Mouse (Mus musculus): ENCODE measurements around the gene Med22. TPM values are rescaled to one million over a fixed set of nuclear protein-coding genes. Genes with fewer than 3 reads are reported as not detected.

The Med22 gene
- 28.5 and 30.7 TPM in 2 replicates for polyA plus RNA-seq (2015; fragmentation: Nextera tagmentation; extraction: Ambion mirVana)

DNA sequence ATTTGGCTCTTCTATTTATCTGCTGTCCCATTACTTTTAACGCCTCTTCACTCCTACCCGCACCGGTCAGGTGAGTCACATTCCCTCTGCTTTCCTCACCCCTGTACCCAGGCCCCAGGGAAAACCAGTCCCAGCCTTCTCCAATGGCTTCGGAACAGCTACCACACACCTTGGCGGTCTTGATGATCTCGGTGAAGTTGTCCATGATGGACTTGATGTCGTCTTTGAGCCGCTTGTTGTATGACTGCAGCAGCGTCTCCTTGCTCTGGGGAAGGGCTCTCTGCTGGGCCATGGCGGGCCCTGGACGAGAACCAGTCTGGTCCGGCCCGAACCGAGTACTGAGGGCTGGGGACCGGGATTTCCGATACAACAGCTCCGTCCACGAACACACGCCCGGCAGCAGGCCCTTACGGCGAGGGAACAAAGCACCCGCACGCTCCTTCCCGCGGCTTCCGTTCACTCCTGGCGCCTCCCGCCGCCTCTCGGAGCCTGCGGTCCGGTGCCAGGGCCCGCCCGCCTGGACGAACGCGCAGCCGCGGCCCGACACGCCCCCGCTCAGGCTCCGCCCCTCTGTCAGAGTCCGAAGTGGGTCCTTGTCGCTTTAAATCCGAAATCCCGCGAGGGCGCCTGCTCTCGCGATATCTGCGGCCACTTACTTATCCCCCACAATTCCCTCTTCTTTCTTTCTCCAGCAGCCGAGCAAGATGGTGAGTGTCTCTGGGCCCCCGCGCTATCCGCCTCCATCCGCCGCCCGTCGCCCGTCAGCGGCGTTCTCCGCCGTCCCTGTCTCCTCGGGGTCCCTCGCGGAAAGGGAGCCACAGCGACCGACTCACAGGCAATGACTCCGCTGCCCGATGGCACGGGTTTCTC is at the start of gene Med22, which contains the start of gene Rpl7a:
TSS of gene Med22 (minus strand) at position 554 of the 870 bp plus-strand sequence.
TSS of gene Rpl7a (plus strand) at position 641 of the 870 bp plus-strand sequence.
- peak; percentile 98 for DNase-seq (ENCODE audit: low spot score)

DNA sequence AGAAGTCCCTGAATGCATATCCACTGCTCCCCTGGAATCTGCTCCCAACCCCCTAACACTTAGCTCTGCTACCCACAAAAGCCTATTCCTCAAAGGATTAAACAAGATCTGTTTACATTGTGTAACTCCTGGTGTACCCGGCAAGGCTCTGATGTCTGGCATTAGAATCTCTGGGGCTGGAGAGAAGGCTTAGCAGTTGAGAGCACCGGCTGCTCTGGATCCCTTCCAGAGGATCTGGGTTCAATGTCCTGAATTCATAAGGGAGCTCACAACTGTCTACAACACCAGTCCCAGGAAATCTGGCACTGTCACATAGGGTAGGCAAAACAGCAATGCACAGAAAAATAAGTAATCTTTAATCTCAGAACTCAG is 47.0 kb upstream of the Med22 start:
- no peak for DNase-seq (ENCODE audit: low spot score)

DNA sequence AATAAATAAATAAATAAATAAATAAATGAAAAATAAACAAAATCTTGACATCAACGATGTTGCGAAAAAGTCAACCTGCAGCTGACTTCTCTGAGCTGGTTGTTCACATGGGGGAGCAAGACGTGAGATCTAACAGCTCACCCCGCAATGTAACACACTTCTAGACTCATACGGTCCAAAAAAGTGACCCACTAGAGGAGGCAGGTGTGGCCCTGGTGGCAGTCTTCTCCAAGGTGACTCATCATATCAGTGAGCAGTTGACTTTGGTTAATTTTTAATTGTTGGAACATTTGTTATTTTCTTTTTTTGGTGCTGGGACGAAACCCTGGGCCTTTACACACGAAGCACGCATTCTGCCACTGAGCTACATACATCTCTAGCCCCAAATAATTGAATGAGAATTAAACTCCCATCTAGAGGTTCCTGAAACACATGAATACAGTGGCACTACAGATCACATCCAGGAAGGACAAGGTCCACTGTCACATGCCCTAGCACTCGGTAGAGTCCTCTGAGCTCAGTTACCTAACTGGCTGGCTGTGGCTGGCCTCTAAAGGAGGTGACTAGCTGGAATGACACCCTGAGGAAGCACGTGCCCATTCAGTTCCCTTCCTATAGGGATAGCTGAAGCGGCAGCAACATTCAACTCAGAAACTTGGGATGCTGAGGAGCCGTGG is 46.5 kb upstream of the Med22 start:
- no peak for DNase-seq (ENCODE audit: low spot score)

DNA sequence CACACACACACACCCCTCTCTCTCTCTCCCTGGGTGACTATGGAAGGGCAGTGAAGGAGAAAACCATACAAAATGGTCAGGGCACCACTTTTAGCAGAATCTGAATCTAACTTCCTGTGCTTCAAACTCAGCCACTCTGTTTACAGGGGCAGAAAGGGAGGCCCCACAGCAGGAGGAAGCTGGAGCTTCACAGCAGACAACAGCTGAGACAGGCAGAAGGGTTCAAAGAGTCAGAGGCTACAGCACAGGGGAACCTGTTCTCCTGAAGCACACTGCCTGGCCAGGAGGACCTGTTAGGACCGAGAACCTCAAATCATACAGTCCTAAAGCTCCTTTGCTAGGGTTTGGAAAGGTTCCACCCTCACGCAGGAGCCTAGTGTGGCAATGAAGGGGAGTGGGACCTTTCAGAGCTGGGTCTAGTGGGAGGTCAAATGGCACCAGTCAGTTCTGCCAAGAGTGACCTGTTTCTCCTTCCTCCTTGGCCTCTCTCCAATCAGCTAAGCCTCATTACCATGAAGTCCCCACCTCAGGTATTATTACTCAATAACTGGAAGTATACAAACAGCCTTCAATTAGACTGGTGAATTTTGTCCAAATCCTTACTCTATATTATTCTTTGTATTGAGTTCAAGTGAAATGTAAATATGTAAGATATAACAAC is 44.4 kb upstream of the Med22 start:
- DNase-seq (ENCODE audit: low spot score) = peak; percentile 52

DNA sequence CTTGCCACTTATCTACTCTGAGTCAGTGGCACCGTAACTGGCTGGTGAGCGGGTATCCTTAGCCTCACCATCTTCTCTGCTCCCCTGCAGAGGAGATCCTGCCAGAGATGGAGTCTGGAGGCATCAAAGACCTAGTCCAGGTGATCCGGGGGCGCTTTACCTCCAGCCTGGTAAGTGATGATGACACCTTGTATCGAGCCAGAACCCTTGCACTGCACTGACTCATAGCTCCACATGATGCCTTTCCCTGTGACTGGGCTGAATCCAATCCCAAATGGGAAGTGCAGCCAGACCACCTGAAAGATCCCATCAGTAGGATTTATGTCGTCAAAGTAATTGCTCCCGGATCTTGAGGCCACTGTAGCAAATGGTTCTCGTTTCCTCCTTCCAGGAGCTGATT is 42.4 kb upstream of the Med22 start:
- DNase-seq (ENCODE audit: low spot score) = no peak

DNA sequence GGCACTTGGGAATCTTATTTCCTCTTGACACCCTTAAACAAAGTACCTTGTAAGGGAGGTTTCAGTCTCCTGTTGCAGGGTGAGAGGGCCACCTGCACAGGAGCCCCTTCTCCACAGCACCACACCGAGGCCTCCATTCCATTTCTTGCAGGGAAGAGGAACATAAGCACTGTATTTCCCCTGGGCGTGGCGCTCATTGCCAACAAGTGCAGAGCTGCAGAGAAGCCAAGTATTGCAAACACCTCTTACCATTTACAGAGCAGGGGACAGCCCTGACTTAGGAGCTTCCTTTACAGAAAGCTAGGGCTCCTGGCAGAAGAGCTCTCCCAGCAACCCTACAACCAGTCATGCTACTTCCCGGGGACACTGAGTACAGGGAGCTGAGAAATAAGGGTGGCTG is 41.7 kb upstream of the Med22 start:
- no peak for DNase-seq (ENCODE audit: low spot score)

DNA sequence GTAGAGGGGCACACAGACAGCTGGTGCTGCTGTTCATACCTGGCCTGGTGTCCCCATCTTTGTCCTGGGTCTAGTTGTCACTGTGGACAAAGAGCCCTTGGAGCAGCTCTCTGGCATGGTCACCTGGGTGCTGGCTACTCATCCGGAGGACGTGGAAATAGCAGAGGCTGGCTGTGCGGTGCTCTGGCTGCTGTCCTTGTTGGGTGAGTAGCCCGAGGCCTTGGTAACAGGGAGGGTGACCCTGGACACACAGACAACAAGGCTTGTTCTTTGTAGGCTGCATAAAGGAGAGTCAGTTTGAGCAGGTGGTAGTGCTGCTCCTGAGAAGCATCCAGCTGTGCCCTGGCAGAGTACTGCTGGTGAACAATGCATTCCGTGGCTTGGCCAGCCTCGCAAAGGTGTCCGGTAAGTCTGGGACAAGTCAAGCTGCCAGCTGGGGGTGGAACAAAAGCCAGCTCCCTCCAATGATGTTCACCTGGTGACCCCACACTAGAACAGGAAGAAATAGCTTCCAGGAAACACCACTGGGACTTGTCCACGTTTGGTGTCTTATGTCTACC is 40.9 kb upstream of the Med22 start:
- no peak for DNase-seq (ENCODE audit: low spot score)

DNA sequence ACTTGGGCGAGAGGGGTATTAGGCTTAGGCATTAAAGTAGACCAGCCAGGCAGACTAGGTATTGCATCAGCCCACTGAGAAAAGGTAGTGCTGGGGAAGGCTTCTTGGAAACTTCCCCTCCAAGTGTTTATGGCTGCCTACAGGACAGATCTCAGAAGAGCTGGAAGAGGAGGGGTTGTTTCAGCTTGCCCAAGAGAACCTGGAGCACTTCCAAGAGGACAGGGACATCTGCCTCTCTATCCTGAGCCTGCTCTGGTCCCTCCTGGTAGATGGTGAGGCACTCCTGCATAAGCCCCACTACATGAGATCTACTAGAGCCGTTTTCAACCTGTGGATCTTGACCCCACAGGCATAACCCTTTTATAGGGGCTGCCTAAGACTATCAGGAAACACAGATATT is 39.9 kb upstream of the Med22 start:
- DNase-seq (ENCODE audit: low spot score) = no peak

DNA sequence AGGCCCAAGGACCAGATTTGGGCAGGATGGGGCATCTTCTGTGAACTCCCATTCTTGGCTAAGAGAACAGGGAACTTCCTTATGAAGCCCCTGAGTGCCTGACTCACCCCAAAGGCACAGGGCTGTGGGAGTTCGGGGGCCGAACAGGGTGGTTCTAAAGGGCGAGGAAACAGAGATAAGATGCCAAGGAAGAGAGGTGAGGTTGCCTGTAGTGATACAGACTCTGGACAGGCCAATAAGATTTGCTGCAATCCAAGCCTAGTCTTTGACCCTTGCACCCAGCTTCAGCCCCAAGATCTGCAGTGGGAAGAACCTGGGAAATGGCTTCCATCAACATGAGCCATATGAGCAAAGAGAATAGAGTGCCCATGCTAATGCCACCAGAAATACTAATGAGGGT is 32.8 kb upstream of the Med22 start:
- no peak for DNase-seq (ENCODE audit: low spot score)

DNA sequence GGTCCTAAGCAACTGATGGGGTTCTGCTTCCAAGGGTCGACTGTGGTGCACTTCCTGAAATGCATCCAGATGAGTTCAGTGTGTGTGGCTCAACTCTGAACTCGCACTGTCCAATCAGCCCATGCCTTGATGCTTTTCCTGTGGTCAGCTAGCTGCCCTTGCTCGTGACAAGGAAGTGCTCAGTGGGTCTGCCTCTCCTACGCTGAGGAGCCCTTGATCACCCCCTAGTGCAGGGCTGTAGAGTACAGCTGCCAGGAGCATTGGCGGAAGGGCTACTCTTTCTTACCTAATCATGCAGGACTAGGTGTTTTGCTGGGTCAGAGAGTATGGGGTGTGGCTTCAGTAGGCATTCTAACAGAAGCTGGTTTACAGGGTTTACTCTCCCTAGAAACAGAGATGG is 31.1 kb upstream of the Med22 start:
- DNase-seq (ENCODE audit: low spot score) = no peak

DNA sequence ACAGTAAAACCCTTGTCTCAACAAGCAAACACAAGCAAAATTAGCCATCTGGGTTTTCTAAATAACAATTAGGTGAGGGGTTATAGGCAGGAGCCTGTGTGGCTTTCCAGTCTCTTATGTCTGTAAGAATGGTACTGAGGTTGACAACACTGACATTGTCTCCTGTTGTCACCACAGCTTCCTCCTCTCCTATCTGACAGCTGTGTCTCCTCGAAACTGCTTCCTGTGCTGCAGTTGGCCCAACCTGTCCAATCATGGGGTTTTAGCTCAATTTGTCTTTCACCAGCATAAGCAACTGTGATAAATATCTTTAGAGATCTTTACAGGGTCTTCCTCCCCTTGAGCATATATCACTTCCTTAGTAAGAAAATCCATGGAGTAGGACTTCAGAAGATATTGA is 25.9 kb upstream of the Med22 start:
- DNase-seq (ENCODE audit: low spot score) = peak; percentile 81

DNA sequence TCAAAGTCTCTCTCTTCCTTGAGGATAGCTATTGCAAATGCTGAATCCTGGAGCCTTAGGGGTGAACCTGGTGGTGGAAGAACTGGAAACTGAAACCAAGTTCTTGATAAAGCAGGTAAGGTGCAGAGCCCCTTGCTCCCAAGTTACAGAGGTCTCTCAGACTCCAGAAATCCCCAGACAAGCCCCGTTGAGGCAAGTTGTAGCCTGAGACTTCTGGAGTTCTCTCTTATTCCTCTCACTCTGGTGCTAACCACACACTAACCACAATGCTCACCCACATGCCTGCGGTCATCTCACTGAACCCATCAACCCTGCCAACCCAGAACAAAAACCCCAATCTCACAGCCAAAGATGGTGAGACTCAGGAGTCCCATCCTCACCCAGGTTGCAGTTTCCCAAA is 24.8 kb upstream of the Med22 start:
- DNase-seq (ENCODE audit: low spot score) = peak; percentile 23

DNA sequence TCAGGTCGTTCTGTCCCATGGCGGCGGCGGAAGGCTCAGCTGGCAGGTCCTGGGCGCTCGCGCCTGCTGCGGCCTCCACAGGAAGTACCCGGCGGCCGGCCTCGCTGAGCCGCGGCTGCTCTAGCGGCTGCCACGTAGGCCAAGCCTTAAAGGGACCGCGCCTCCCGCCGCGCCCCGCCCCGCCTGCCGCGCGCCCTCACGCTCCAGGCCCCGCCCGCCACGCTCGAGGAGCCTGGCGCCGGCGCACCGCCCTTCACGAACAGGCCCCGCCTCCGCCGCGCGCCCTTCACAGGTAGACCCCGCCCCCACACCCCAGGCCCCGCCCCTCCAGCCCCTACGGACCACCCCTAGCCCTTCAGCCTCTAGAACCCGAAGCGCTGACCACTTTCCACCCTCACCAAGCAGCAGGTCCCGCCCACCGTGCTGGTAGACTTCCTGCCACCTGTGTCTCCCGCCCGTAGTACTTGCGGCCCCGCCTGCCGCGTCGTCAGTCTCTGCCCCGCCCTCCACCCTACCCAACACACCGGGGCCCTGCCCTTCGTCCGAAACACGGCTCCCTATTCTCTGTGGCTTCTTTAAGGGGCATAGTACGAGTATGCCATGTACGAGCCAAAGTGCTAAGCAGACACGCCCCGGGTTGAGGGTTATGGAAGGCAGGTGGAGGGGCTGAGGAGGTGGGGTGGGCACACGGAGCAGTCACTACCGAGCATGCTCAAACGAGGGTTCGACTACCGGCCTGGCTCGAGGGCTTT is 23.0 kb upstream of the Med22 start, which contains the start of the genes Surf4 and Stkld1:
TSS of gene Surf4 (minus strand) at position 625 of the 752 bp plus-strand sequence.
TSS of gene Stkld1 (plus strand) at position 744 of the 752 bp plus-strand sequence.
- DNase-seq (ENCODE audit: low spot score) = peak; percentile 96

DNA sequence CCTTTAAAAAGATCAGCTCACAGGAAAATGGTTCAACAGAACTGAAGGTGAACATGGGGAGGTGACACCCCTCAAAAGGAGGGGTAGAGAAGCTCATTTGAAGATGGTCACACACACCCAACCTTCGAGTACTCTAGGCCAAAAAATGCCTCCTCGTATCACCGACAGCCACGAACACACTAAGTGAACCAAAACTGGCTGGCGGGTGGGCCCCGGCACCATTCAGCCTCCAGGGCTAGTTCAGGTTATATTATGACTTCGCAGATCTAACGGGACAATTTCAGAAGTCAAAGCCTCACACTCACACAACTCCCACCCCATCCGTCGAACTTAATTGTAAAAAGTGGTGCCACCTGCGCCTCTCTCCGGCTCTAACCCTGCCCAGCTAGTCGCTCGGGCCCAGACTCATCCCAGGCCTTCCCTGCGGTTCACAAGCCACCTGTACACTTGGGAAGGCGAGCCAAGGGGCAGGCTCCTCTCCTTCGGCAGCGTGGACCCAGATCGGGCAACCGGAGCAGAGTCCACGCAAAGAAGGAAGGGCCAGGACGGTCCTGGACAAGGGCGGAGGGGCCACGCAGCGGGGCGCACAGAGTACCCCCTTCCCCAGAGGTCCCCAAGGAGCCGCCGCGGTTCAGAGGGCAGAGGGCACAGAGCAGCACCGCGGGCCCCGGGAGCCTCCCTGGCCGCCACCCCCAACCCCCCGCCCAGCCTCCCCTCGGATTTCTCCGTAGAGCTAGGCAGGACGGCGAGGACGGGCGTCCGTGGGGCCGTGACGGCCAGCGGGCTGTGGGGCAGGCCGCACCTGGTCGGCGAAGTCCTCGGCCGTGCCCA is 22.2 kb upstream of the Med22 start:
- peak; percentile 40 for DNase-seq (ENCODE audit: low spot score)

DNA sequence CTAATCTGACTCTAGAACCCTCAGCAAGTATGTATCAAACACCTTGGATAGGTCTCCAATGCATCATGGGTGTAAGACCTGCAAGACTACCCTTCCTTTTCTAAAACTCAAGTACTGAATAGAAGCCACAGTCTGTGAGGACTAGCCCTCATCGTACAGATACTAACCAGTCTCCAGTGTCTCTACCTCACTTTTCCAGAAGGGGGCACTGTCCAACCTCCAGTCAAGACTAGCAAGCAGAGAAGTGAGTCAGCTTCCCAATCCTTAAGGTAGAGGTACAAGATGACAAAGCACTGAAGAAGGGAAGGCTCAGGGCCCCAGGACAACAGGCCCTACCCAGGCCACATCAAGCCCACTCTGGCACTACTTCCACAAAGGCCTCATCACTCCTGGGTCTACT is 19.9 kb upstream of the Med22 start:
- peak; percentile 80 for DNase-seq (ENCODE audit: low spot score)

DNA sequence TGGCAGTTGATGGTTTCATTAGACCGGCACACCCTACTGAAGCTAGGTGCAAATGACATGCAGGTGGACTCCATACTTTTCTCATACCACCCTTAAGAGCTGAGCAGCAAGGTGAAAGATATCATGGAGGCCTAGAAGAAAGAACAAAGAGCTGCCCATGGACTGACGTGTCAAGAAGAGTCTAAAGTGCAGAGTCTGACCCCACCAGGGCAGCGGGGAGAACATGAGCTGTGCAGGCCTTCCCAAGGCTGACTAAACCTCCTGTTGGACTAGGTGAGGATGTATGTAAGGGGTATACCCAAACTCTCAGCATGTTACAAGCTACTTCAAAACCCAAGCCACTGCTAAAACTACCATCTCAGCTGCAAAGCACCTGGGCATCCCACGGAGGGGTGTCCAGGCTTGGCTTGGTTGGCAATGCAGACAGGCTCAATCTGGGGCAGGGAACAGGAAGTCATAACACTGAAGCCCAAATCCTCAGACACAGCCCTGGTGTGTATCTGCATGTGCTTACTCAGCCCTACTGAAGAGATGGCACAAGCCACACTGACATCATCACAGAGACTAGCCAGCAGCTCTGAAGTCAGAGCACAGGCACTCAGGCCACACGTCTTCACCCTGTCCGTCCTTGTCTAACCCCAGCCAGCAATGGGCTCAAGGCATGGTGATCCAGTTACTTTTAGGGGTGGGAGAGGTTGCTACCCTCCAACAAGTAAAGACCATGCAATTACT is 17.4 kb upstream of the Med22 start:
- no peak for DNase-seq (ENCODE audit: low spot score)

DNA sequence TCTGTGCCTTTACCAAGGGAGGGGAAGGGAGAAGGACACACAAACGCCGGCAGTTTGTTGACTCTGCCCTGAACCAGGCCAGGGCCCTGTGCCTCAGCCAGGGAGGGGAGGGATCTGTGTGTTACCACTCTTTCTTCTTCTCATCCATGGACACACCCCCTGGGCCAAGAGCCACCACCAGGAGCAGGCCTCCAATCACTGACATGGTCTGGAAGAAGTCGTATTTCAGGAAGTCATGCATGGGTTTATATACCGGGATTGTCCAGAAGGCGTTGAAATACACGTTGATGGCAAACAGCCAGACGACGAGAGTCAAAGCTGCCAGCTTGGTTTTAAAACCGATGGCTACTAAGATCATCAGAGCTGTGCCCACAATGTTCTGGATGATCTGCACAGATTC is 11.3 kb upstream of the Med22 start:
- DNase-seq (ENCODE audit: low spot score) = no peak

DNA sequence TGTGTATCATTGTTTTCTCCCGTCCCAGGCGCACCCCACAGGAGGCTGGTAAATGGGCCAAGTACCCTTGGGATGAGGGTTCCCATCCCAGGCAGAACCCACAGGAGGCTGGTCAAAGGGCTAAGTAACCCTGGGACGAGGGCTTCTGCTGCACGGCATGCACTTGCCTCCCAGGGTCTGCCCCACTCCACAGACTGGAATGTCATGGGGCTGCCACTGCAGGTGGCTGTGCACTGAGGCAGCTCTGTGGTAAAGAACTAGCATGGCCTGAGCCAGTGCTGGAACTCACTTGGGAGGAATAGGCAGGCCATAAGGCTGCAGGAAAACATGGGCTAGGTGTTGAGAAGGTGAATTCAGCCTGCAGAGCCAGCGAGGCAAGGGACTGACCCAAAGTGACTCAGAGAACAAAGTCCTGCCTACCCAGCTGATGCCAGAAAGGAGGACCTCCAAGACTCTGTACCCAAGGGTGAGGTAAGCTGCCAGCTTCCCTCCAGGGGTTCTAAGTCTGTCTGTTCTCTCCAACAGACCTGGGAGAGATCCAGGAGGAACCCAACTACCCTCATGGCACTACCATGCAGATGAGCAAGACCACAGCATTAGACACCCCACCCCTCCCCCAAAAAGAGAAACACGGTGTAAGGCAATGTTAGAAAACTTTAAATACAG is 9.8 kb upstream of the Med22 start:
- DNase-seq (ENCODE audit: low spot score) = no peak

DNA sequence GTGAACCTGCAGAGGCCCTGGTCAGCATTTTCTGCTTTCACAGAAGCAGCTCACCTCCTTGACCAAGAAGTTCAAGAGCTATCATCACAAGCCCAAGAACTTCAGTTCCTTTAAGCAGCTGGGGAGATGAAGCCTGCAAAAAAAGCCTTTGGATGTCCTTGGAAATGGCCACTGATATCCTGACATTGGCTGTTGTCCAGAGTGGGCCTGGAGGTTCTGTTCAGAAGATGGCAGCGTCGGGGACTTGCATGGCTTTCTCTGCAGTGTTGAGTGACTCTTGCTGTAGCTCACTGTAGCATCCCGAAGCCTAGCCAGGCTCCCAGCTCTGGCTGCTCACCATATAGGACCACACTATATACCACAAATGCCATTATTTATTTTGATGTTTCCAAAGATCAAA is 9.2 kb upstream of the Med22 start:
- no peak for DNase-seq (ENCODE audit: low spot score)
